Mouse (Mus musculus): ENCODE data around the gene Aven. TPM values are rescaled to one million over a fixed set of nuclear protein-coding genes. Genes with fewer than 3 reads are reported as not detected.

Aven gene
- total and polyA plus RNA-seq, 2 experiments from 2014 or later = 3.5 to 8.9 TPM

DNA sequence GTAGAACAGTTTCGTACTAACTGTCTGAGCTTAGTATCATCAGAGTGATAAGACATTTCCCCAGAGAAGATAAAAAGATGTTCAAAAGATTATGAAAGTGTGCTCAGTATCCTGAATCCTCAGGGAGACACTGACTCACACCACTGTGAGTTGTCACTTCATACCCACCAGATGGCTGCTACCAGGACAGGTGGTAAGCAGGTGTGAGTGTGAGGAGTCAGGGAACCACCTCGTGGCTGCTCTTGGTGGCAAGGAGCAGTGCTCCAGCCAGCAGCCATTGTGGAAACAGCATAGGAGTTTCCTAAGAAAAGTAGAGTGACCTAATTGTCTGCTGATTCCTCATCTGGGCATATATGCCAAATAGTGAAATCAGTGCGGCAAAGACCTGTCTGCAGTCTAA lies 113.8 kb downstream of the Aven start:
- H3K4me2 ChIP-seq (ENCODE audit: low read depth, low read length, poor library complexity, severe bottlenecking) = no peak overlapping the region
- no peaks in the 10 kb centered on the region for H3K36me3 ChIP-seq (ENCODE audit: insufficient read depth, low read length)
- no peak for TF ChIP-seq CTCF (IDR thresholded peaks at IDR 0.05)
- H3K27me3 ChIP-seq (ENCODE audit: insufficient read depth, low read length) = no peaks in the 10 kb centered on the region
- WGBS = 91% methylated on average over 3 of the region's 3 CpGs
- no peaks in the 10 kb centered on the region for H3K4me1 ChIP-seq (ENCODE audit: insufficient read depth, low read length)
- H3K4me3 ChIP-seq (ENCODE audit: low read depth, low read length) = no peak overlapping the region
- H3K9ac ChIP-seq (replicated peaks; ENCODE audit: low read length, poor library complexity, severe bottlenecking) = no peak overlapping the region
- ATAC-seq (ENCODE audit: low FRiP score) = no peak
- DNase-seq (ENCODE audit: low spot score) = no peak
- no peak overlapping the region for H3K27ac ChIP-seq (ENCODE audit: low read depth, low read length)
- H3K9me3 ChIP-seq (ENCODE audit: low read length) = no peaks in the 10 kb centered on the region

GRCm38 (mm10) chr2:112612628-112613027 lies 119.9 kb downstream of the Aven start:
- WGBS = 82% methylated on average over 3 of the region's 3 CpGs
- peak; percentile 42 for TF ChIP-seq CTCF (IDR thresholded peaks at IDR 0.05)
- no peaks in the 10 kb centered on the region for H3K9me3 ChIP-seq (ENCODE audit: low read length)
- no peak overlapping the region for H3K4me2 ChIP-seq (ENCODE audit: low read depth, low read length, poor library complexity, severe bottlenecking)
- H3K27ac ChIP-seq (ENCODE audit: low read depth, low read length) = no peak overlapping the region
- no peak overlapping the region for H3K4me3 ChIP-seq (ENCODE audit: low read depth, low read length)
- ATAC-seq (ENCODE audit: low FRiP score) = no peak
- no peaks in the 10 kb centered on the region for H3K4me1 ChIP-seq (ENCODE audit: insufficient read depth, low read length)
- H3K36me3 ChIP-seq (ENCODE audit: insufficient read depth, low read length) = no peaks in the 10 kb centered on the region
- no peaks in the 10 kb centered on the region for H3K27me3 ChIP-seq (ENCODE audit: insufficient read depth, low read length)
- H3K9ac ChIP-seq (replicated peaks; ENCODE audit: low read length, poor library complexity, severe bottlenecking) = no peak overlapping the region
- no peak for DNase-seq (ENCODE audit: low spot score)

DNA sequence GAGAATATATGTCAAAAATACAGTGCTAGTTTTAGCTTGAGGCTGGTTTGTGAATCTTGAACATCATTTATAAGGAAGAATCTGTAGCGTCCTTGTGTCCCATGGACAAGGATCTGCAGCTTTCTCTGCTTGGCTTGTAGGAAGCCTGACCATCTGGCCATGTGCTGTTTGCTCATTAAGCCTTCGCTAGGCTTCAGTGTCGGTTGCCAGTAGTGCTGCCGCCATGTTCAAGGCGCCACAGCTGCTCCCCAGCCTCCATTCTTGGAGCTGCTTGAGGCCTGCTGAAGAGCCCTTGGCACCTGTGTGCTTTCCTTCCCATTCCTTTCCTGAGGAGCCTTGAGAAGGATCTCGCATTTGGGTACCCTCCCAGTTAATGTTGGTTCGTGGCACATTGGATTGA lies 121.6 kb downstream of the Aven start:
- 84% methylated on average over 7 of the region's 7 CpGs for WGBS
- Histone ChIP-seq H3K36me3 (ENCODE audit: insufficient read depth, low read length) (no peaks in the 10 kb centered on the region), H3K4me2 (ENCODE audit: low read depth, low read length, poor library complexity, severe bottlenecking) (no peak overlapping the region), H3K9me3 (ENCODE audit: low read length) (no peaks in the 10 kb centered on the region), H3K4me3 (ENCODE audit: low read depth, low read length) (no peak overlapping the region), H3K9ac (replicated peaks; ENCODE audit: low read length, poor library complexity, severe bottlenecking) (no peak overlapping the region), H3K27me3 (ENCODE audit: insufficient read depth, low read length) (no peaks in the 10 kb centered on the region), H3K27ac (ENCODE audit: low read depth, low read length) (no peak overlapping the region), H3K4me1 (ENCODE audit: insufficient read depth, low read length) (no peaks in the 10 kb centered on the region)
- no peak for TF ChIP-seq CTCF (IDR thresholded peaks at IDR 0.05)
- ATAC-seq (ENCODE audit: low FRiP score) (no peak), DNase-seq (ENCODE audit: low spot score) (peak; percentile 14)

- 14% methylated on average over 3 of the region's 3 CpGs for WGBS
- no peaks in the 10 kb centered on the region for H3K27me3 ChIP-seq (ENCODE audit: insufficient read depth, low read length)
- no peak for TF ChIP-seq CTCF (IDR thresholded peaks at IDR 0.05)
These were observed 124.4 kb downstream of the Aven start for GRCm38 (mm10) chr2:112617206-112617605.

DNA sequence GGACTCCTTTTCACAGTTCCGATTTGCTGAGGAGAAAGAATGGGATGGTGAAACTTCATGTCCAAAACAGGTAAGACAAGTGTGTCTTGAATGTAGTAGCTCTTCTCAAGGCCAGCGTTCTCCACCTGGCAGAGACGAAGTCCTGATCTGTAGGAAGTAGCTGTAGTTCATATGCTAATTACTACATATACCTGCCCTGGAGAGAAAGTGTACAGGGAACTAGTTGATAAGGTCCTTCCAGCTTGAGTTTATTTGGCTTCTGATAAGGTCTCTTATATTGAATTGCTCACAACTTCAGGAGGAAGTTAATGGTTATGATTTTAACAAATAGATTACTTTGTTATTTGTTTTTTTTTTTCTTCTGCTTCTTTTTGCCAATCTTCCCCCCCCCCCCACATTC lies 132.4 kb downstream of the Aven start:
- Histone ChIP-seq H3K27me3 (ENCODE audit: insufficient read depth, low read length) (no peaks in the 10 kb centered on the region), H3K36me3 (ENCODE audit: insufficient read depth, low read length) (no peaks in the 10 kb centered on the region), H3K4me3 (ENCODE audit: low read depth, low read length) (no peak overlapping the region), H3K4me1 (ENCODE audit: insufficient read depth, low read length) (no peaks in the 10 kb centered on the region), H3K27ac (ENCODE audit: low read depth, low read length) (no peak overlapping the region), H3K9me3 (ENCODE audit: low read length) (no peaks in the 10 kb centered on the region), H3K4me2 (ENCODE audit: low read depth, low read length, poor library complexity, severe bottlenecking) (no peak overlapping the region), H3K9ac (replicated peaks; ENCODE audit: low read length, poor library complexity, severe bottlenecking) (no peak overlapping the region)
- ATAC-seq (ENCODE audit: low FRiP score) (no peak), DNase-seq (ENCODE audit: low spot score) (no peak)
- no peak for TF ChIP-seq CTCF (IDR thresholded peaks at IDR 0.05)
- WGBS = 90% methylated on average over 3 of the region's 3 CpGs

More at GRCm38 (mm10) chr2:112617206-112617605, 124.4 kb downstream of the Aven start:
- Histone ChIP-seq H3K9ac (replicated peaks; ENCODE audit: low read length, poor library complexity, severe bottlenecking) (no peak overlapping the region), H3K27ac (ENCODE audit: low read depth, low read length) (no peak overlapping the region), H3K4me2 (ENCODE audit: low read depth, low read length, poor library complexity, severe bottlenecking) (no peak overlapping the region), H3K36me3 (ENCODE audit: insufficient read depth, low read length) (no peaks in the 10 kb centered on the region), H3K9me3 (ENCODE audit: low read length) (no peaks in the 10 kb centered on the region), H3K4me1 (ENCODE audit: insufficient read depth, low read length) (no peaks in the 10 kb centered on the region), H3K4me3 (ENCODE audit: low read depth, low read length) (no peak overlapping the region)
- ATAC-seq (ENCODE audit: low FRiP score) = no peak
- no peak for DNase-seq (ENCODE audit: low spot score)

DNA sequence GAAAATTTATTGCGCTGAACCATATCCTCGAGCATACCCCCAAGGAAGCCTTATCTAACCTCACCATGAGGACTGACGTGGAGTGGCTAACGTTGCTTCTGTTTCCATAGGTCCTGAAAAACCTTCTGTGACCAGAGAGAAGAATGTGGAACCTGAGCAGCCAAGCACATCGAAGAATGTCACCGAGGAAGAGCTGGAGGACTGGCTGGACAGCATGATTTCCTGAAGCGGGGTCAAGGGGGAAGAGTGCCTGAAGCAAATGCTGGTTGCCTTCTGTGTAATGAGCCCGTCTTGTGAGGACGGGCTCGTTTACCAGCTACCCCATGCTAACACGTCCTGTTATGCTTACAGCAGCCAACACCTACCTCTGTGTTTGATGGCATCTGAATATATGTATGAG lies 137.9 kb downstream of the Aven start:
- Histone ChIP-seq H3K4me3 (ENCODE audit: low read depth, low read length) (no peak overlapping the region), H3K36me3 (ENCODE audit: insufficient read depth, low read length) (peaks cover 9% of the 10 kb centered on the region; the same call in 1 of the 2 replicates), H3K9ac (replicated peaks; ENCODE audit: low read length, poor library complexity, severe bottlenecking) (no peak overlapping the region), H3K27ac (ENCODE audit: low read depth, low read length) (no peak overlapping the region), H3K4me2 (ENCODE audit: low read depth, low read length, poor library complexity, severe bottlenecking) (no peak overlapping the region), H3K9me3 (ENCODE audit: low read length) (no peaks in the 10 kb centered on the region), H3K4me1 (ENCODE audit: insufficient read depth, low read length) (no peaks in the 10 kb centered on the region), H3K27me3 (ENCODE audit: insufficient read depth, low read length) (no peaks in the 10 kb centered on the region)
- 75% methylated on average over 11 of the region's 11 CpGs for WGBS
- no peak for TF ChIP-seq CTCF (IDR thresholded peaks at IDR 0.05)
- ATAC-seq (ENCODE audit: low FRiP score) (no peak), DNase-seq (ENCODE audit: low spot score) (no peak)

Data from midbrain, postnatal 0 days (tissue).